Mouse (Mus musculus): ENCODE results near the gene Olfr875.

- TF ChIP-seq EP300 (IDR thresholded peaks at IDR 0.05; ENCODE audit: low read depth) (no peak), CTCF (IDR thresholded peaks at IDR 0.05; ENCODE audit: low read depth) (no peak)
Observed at GRCm38 (mm10) chr9:37750319-37751075, 21.2 kb upstream of the Olfr875 start.
